Mouse (Mus musculus) brain, embryonic 18.5 days (tissue): ENCODE data around the gene Btbd35f1.
"Not testable (repeated sequence)": the region's sequence is repeated elsewhere in the genome, so short reads cannot be mapped to it uniquely, and the experiment has no call there.

ENCODE experiments used
- DNase-seq: peaks from one replicate; pipeline ENCODE4 v3.0.0-alpha.2; 2012; ENCODE audit warnings: low read depth, low spot score

Gene Btbd35f1

DNA sequence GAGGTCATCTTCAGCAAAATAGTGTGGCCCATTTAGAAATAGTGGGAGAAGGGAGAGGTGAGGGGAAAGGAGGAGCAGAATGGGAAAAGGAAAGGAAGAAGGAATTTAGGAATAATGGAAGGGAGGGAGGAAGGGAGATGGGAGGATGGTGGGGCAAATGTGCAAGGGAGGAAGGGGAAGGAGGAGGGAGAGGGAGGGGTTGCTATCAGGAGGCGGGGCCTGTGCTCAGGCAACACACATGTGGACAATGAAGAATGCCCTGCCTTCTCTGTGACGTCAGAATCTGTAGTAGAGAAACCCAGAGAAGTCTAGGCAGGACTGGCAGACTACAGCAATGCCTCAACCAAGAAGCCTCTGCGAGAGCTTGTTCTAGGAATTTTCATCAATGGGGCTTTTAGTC lies at the start of gene Btbd35f1:
Btbd35f1 (plus strand) TSS at position 301 of the 400 bp plus-strand sequence.
- DNase-seq, result not testable (repeated sequence)

DNA sequence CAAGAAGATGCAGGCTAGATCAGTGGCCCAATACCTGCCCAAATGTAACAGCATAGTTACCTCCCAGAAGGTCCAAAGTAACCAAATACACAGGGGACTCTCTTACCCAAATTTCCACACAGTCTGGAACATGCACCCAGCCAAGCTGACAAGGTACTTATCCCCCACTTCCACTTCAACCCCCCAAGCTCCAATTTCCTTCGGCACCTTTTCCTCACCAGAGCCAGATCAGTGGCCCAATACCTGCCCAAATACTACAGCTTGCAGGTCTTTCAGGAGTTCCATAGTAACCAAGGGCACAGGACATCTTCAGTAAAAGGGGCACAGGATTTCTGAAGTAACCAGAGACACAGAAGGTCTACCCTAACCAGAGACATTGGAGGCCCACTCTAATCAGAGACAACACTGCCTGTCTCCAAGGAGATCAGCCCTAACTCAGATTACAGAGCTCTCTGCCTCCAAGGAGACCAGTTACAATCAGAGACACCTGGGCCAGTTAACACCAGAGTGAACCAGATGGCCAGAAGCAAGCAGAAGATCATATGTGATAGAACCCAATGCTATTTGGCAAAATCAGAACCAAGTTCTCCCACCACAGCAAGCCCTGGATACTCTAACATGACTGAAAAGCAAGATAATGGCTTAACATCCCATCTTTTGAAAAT lies 31.2 kb downstream of the Btbd35f1 start:
- not testable (repeated sequence) for DNase-seq

DNA sequence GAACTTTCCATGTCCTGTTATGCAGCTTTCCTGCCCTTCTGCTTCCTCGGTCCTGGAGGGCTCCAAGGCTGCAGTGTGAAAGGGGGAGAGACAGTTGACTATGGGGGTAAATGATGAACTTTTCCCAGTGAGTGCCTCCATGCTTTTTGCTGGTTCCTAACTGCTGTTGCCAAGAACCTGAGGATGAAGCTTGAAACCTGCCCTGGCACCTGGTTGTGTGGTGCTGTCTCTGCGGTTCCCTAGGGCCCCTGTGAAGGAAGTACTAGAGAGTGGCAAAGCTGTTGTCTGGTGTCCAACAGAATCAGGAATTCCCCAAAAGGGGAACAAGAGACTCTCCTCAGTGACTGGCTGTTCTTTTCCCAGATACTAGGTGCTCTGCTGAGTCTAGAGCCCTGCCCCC lies 41.2 kb downstream of the Btbd35f1 start:
- not testable (repeated sequence) for DNase-seq

DNA sequence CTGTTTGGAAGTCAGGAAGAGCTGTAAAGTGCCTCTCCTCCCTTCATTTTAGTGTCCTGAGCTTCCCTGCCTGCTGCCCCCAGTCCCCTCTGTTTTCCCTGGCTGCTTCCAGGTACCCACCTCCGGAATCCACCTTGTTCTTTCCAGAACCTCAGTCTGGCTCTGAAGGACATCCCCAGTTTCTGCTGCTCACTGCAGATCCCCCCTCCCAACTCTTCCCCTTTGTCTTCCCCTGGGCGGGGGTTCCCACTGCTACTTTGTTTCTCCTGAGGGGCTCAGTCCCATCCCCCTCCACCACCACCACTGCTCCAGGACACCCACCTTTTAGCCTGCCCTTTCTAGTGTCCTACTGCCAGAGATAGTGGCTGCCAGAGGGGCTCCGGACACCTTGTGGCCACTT lies 41.6 kb downstream of the Btbd35f1 start:
- not testable (repeated sequence) for DNase-seq
